Mouse (Mus musculus): Measurements from ENCODE around the gene Chmp6. TPM values are rescaled to one million over a fixed set of nuclear protein-coding genes. Genes with fewer than 3 reads are reported as not detected.

The Chmp6 gene
- polyA plus RNA-seq (2017; shearing (Covaris generic)): 30.9 TPM

GRCm38 (mm10) chr11:119913291-119913934 is at the start of gene Chmp6:
Chmp6 (plus strand) TSS chr11:119913441.

GRCm38 (mm10) chr11:119942727-119943427 is 29.6 kb downstream of the Chmp6 start, which contains the start of gene Baiap2:
Baiap2 (plus strand) TSS chr11:119942763.

Other genes with a start within 250 kb of the Chmp6 start
- 17.8 TPM for gene Baiap2, start 29.3 kb downstream of the Chmp6 start, polyA plus RNA-seq (2017; shearing (Covaris generic))
- 0.80 TPM for gene Aatk, start 133.7 kb downstream of the Chmp6 start, polyA plus RNA-seq (2017; shearing (Covaris generic))
- 2.8 TPM for gene Cep131, start 173.4 kb downstream of the Chmp6 start, polyA plus RNA-seq (2017; shearing (Covaris generic))
- 14.9 TPM for gene Tepsin, start 185.3 kb downstream of the Chmp6 start, polyA plus RNA-seq (2017; shearing (Covaris generic))
- gene Ndufaf8, start 185.5 kb downstream of the Chmp6 start, polyA plus RNA-seq (2017; shearing (Covaris generic)): 67.2 TPM
- gene Slc38a10, start 237.9 kb downstream of the Chmp6 start, polyA plus RNA-seq (2017; shearing (Covaris generic)): 121 TPM

All from effector memory CD4-positive, alpha-beta T cell, adult 7 months (primary cell).